Mouse (Mus musculus) kidney, embryonic 15.5 days (tissue): ENCODE results near the gene Dnah8. TPM values are rescaled to one million over a fixed set of nuclear protein-coding genes. Genes with fewer than 3 reads are reported as not detected.
A peak's percentile ranks its signal among the peaks of the same experiment; 100 is the strongest.

ENCODE experiments used
- ATAC-seq: fragments of 200-750 bp; cut with Nextera tagmentation; replicated peaks from 2 replicates; pipeline ENCODE4 v1.8.0; 2017; ENCODE audit warnings: moderate TSS enrichment; ENCODE audit not compliant: low FRiP score
- H3K27ac ChIP-seq: fragments of 300-500 bp; sonication (generic); 2 replicates; pipeline ENCODE4 v1.5.1; 2015; ENCODE audit warnings: mild to moderate bottlenecking, inconsistent platforms
- H3K27me3 ChIP-seq: fragments of 300-500 bp; sonication (generic); 2 replicates; pipeline ENCODE4 v1.6.1; 2015; ENCODE audit warnings: inconsistent platforms
- H3K36me3 ChIP-seq: fragments of 300-500 bp; sonication (generic); 2 replicates; pipeline ENCODE4 v1.6.1; 2015; ENCODE audit warnings: inconsistent platforms
- H3K4me1 ChIP-seq: fragments of 300-500 bp; sonication (generic); 2 replicates; pipeline ENCODE4 v1.6.1; 2015; ENCODE audit warnings: inconsistent platforms
- H3K4me2 ChIP-seq: fragments of 300-500 bp; sonication (generic); 2 replicates; pipeline ENCODE4 v1.6.1; 2015; ENCODE audit warnings: moderate library complexity, mild to moderate bottlenecking, inconsistent platforms
- H3K4me3 ChIP-seq: fragments of 300-500 bp; sonication (generic); replicated peaks from 2 replicates; pipeline ENCODE4 v1.5.1; 2015; ENCODE audit warnings: mild to moderate bottlenecking, inconsistent platforms
- H3K9ac ChIP-seq: fragments of 300-500 bp; sonication (generic); 2 replicates; pipeline ENCODE4 v1.6.1; 2015; ENCODE audit warnings: mild to moderate bottlenecking, inconsistent platforms
- H3K9me3 ChIP-seq: fragments of 300-500 bp; sonication (generic); replicated peaks from 2 replicates; pipeline ENCODE4 v1.6.1; 2016; ENCODE audit warnings: inconsistent platforms
- WGBS: fragments of 180-500 bp; shearing (Covaris S2); methylation state at CpG from one replicate; pipeline ENCODE4 v1.1.7; 2015; ENCODE audit warnings: mixed read lengths; 5-methylcytosine and 5-hydroxymethylcytosine counted together
- polyA plus RNA-seq: library from polyadenylated mRNA; unstranded; fragments of >200 nt; fragmentation: Nextera tagmentation; extraction: Ambion mirVana; gene quantifications from 2 replicates; pipeline ENCODE4 v1.2.1, GENCODE M21; 2015

Dnah8 gene
- polyA plus RNA-seq, 1 experiment from 2014 or later = 0.91 TPM

- 93% methylated on average over 2 of the region's 2 CpGs for WGBS
- Histone ChIP-seq H3K27ac (no peak overlapping the region), H3K4me2 (no peak overlapping the region), H3K9me3 (0 out of 2 replicates have a peak, but pooled peaks cover 3% of the 10 kb centered on the region), H3K27me3 (no peaks in the 10 kb centered on the region), H3K4me3 (no peak overlapping the region), H3K9ac (no peak overlapping the region), H3K36me3 (no peaks in the 10 kb centered on the region), H3K4me1 (0 out of 2 replicates have a peak, but pooled peaks cover 4% of the 10 kb centered on the region)
- no peak for ATAC-seq
Observed at GRCm38 (mm10) chr17:30735454-30735853, 111.3 kb downstream of the Dnah8 start.

- Histone ChIP-seq H3K4me1 (no peaks in the 10 kb centered on the region), H3K27ac (no peak overlapping the region), H3K9ac (no peak overlapping the region), H3K4me3 (no peak overlapping the region), H3K4me2 (no peak overlapping the region), H3K27me3 (no peaks in the 10 kb centered on the region), H3K36me3 (no peaks in the 10 kb centered on the region), H3K9me3 (0 out of 2 replicates have a peak, but pooled peaks cover 3% of the 10 kb centered on the region)
- ATAC-seq = no peak
- 44% methylated on average over 6 of the region's 6 CpGs for WGBS
Observed at GRCm38 (mm10) chr17:30737797-30738196, 113.6 kb downstream of the Dnah8 start.

- ATAC-seq = no peak
- WGBS = 93% methylated on average over 3 of the region's 3 CpGs
Observed at GRCm38 (mm10) chr17:30739769-30740168, 115.6 kb downstream of the Dnah8 start.

GRCm38 (mm10) chr17:30743947-30744346 is 119.8 kb downstream of the Dnah8 start:
- ATAC-seq = no peak
- peaks cover 3% of the 10 kb centered on the region; the same call in 1 of the 2 replicates for H3K4me1 ChIP-seq
- H3K9ac ChIP-seq = no peak overlapping the region
- H3K36me3 ChIP-seq = no peaks in the 10 kb centered on the region
- H3K4me3 ChIP-seq = no peak overlapping the region
- no peaks in the 10 kb centered on the region for H3K27me3 ChIP-seq
- H3K27ac ChIP-seq = no peak overlapping the region
- WGBS = 78% methylated on average over 3 of the region's 3 CpGs
- H3K9me3 ChIP-seq = no peaks in the 10 kb centered on the region
- no peak overlapping the region for H3K4me2 ChIP-seq

More at GRCm38 (mm10) chr17:30739769-30740168, 115.6 kb downstream of the Dnah8 start:
- no peak overlapping the region for H3K4me2 ChIP-seq
- no peak overlapping the region for H3K9ac ChIP-seq
- H3K36me3 ChIP-seq = no peaks in the 10 kb centered on the region
- no peaks in the 10 kb centered on the region for H3K4me1 ChIP-seq
- 0 out of 2 replicates have a peak, but pooled peaks cover 3% of the 10 kb centered on the region for H3K9me3 ChIP-seq
- H3K27ac ChIP-seq = no peak overlapping the region
- no peaks in the 10 kb centered on the region for H3K27me3 ChIP-seq
- H3K4me3 ChIP-seq = no peak overlapping the region

GRCm38 (mm10) chr17:30746056-30747024 is 122.2 kb downstream of the Dnah8 start:
- no peaks in the 10 kb centered on the region for H3K9me3 ChIP-seq
- no peaks in the 10 kb centered on the region for H3K36me3 ChIP-seq
- H3K27me3 ChIP-seq = no peaks in the 10 kb centered on the region
- peaks cover 3% of the 10 kb centered on the region; the same call in 1 of the 2 replicates for H3K4me1 ChIP-seq
- H3K27ac ChIP-seq = no peak overlapping the region
- H3K9ac ChIP-seq = no peak overlapping the region
- ATAC-seq = no peak
- WGBS = 48% methylated on average over 29 of the region's 29 CpGs
- no peak overlapping the region for H3K4me2 ChIP-seq
- H3K4me3 ChIP-seq = no peak overlapping the region

GRCm38 (mm10) chr17:30749391-30749790 is 125.2 kb downstream of the Dnah8 start:
- Histone ChIP-seq H3K4me1 (peaks cover 11% of the 10 kb centered on the region), H3K27me3 (no peaks in the 10 kb centered on the region), H3K9ac (no peak overlapping the region), H3K4me3 (no peak overlapping the region), H3K4me2 (no peak overlapping the region), H3K27ac (no peak overlapping the region), H3K9me3 (no peaks in the 10 kb centered on the region), H3K36me3 (no peaks in the 10 kb centered on the region)
- WGBS = 78% methylated on average over 12 of the region's 12 CpGs
- no peak for ATAC-seq

- WGBS = 45% methylated on average over 6 of the region's 6 CpGs
Observed at GRCm38 (mm10) chr17:30750269-30750668, 126.1 kb downstream of the Dnah8 start.

GRCm38 (mm10) chr17:30752370-30752818 is 128.2 kb downstream of the Dnah8 start:
- H3K27ac ChIP-seq = no peak overlapping the region
- 84% methylated on average over 12 of the region's 12 CpGs for WGBS
- ATAC-seq = no peak

More at GRCm38 (mm10) chr17:30750269-30750668, 126.1 kb downstream of the Dnah8 start:
- Histone ChIP-seq H3K27ac (no peak overlapping the region), H3K36me3 (no peaks in the 10 kb centered on the region), H3K4me3 (no peak overlapping the region), H3K9ac (no peak overlapping the region), H3K9me3 (no peaks in the 10 kb centered on the region), H3K27me3 (no peaks in the 10 kb centered on the region), H3K4me1 (peaks cover 11% of the 10 kb centered on the region), H3K4me2 (no peak overlapping the region)
- no peak for ATAC-seq

GRCm38 (mm10) chr17:30753201-30753600 is 129.0 kb downstream of the Dnah8 start:
- Histone ChIP-seq H3K9ac (no peak overlapping the region), H3K4me1 (peaks cover 7% of the 10 kb centered on the region; the same call in 1 of the 2 replicates), H3K27ac (0 out of 2 replicates have a peak overlapping the region, but pooled peaks have one; percentile 10), H3K4me3 (no peak overlapping the region), H3K27me3 (no peaks in the 10 kb centered on the region), H3K9me3 (no peaks in the 10 kb centered on the region; the same call in 1 of the 2 replicates), H3K4me2 (no peak overlapping the region), H3K36me3 (no peaks in the 10 kb centered on the region)
- WGBS = 82% methylated on average over 6 of the region's 6 CpGs
- no peak for ATAC-seq

More at GRCm38 (mm10) chr17:30752370-30752818, 128.2 kb downstream of the Dnah8 start:
- Histone ChIP-seq H3K9ac (no peak overlapping the region), H3K4me1 (peaks cover 7% of the 10 kb centered on the region; the same call in 1 of the 2 replicates), H3K36me3 (no peaks in the 10 kb centered on the region), H3K4me2 (no peak overlapping the region), H3K9me3 (no peaks in the 10 kb centered on the region; the same call in 1 of the 2 replicates), H3K4me3 (no peak overlapping the region), H3K27me3 (no peaks in the 10 kb centered on the region)

GRCm38 (mm10) chr17:30756771-30757170 is 132.6 kb downstream of the Dnah8 start:
- H3K4me1 ChIP-seq = peaks cover 7% of the 10 kb centered on the region; the same call in 1 of the 2 replicates
- H3K27me3 ChIP-seq = no peaks in the 10 kb centered on the region
- no peak overlapping the region for H3K4me3 ChIP-seq
- H3K36me3 ChIP-seq = no peaks in the 10 kb centered on the region
- H3K9ac ChIP-seq = no peak overlapping the region
- no peak for ATAC-seq
- WGBS = 95% methylated on average over 5 of the region's 5 CpGs
- H3K27ac ChIP-seq = no peak overlapping the region
- H3K9me3 ChIP-seq = no peaks in the 10 kb centered on the region; the same call in 1 of the 2 replicates
- no peak overlapping the region for H3K4me2 ChIP-seq

GRCm38 (mm10) chr17:30760307-30760706 is 136.2 kb downstream of the Dnah8 start:
- Histone ChIP-seq H3K4me1 (no peaks in the 10 kb centered on the region), H3K4me2 (no peak overlapping the region), H3K27ac (no peak overlapping the region), H3K9ac (no peak overlapping the region), H3K27me3 (no peaks in the 10 kb centered on the region), H3K4me3 (no peak overlapping the region), H3K9me3 (no peaks in the 10 kb centered on the region; the same call in 1 of the 2 replicates), H3K36me3 (no peaks in the 10 kb centered on the region)
- 94% methylated on average over 4 of the region's 4 CpGs for WGBS
- no peak for ATAC-seq

GRCm38 (mm10) chr17:30764276-30764675 is 140.1 kb downstream of the Dnah8 start:
- Histone ChIP-seq H3K27ac (no peak overlapping the region), H3K9me3 (no peaks in the 10 kb centered on the region; the same call in 1 of the 2 replicates), H3K4me1 (no peaks in the 10 kb centered on the region), H3K36me3 (no peaks in the 10 kb centered on the region), H3K4me3 (no peak overlapping the region), H3K27me3 (no peaks in the 10 kb centered on the region), H3K4me2 (no peak overlapping the region), H3K9ac (no peak overlapping the region)
- WGBS = 92% methylated on average over 8 of the region's 8 CpGs
- ATAC-seq = no peak
